In genomic region chr19:24198676-24199303, GRCm38 (mm10) we compare ENCODE assay signal across 26 mouse cellular contexts.
"Had no signal": no experiment of that assay in that cellular context is flagged by ENCODE, and none has a peak within 500 bp of the region (broad histone marks: within the 10 kb centered on the region; RNA-seq: fewer than 3 reads in every experiment).

No protein-coding gene starts in this region.

- H3K27me3 ChIP-seq: heart, embryonic 12.5 days; hindbrain, embryonic 12.5 days; intestine, embryonic 15.5 days; limb, embryonic 12.5 days; liver, embryonic 13.5 days; liver, embryonic 15.5 days had no signal

- ATAC-seq: hindbrain, embryonic 16.5 days; inflammation-experienced regulatory T-cells, adult 6 months; intestine, embryonic 15.5 days; intestine, postnatal 0 days had no signal

- H3K4me3 ChIP-seq: gastrocnemius, adult 2 months; heart, embryonic 10.5 days; heart, embryonic 12.5 days; hindbrain, embryonic 10.5 days; hindbrain, embryonic 12.5 days; intestine, embryonic 15.5 days; limb, embryonic 10.5 days; limb, embryonic 12.5 days; liver, embryonic 13.5 days; liver, embryonic 15.5 days had no signal

- H3K36me3 ChIP-seq: heart, embryonic 12.5 days; hindbrain, embryonic 10.5 days; hindbrain, embryonic 12.5 days; intestine, embryonic 15.5 days; limb, embryonic 10.5 days; limb, embryonic 12.5 days; liver, embryonic 13.5 days; liver, embryonic 15.5 days had no signal

- DNase-seq: gastrocnemius, adult 2 months; gastrocnemius, postnatal 10 days; gastrocnemius, postnatal 25 days; heart, adult 18-20 months; heart, postnatal 10 days; heart, postnatal 4 days; kidney, adult 18-20 months; kidney, adult 8-10 months; kidney, postnatal 10 days; kidney, postnatal 25 days; kidney, postnatal 4 days; layer of hippocampus, adult 9-11 months; layer of hippocampus, postnatal 36 days; liver; liver, embryonic 13.5 days had no signal
